Mouse (Mus musculus) G1E (cell line): ENCODE data around the gene 5730596B20Rik.

Experiments used
- CTCF ChIP-seq: IDR thresholded peaks from 2 replicates; pipeline ENCODE4 v1.5.1; 2012; ENCODE audit warnings: low read depth, low read length, inconsistent platforms, mixed read lengths
- GATA1 ChIP-seq: IDR thresholded peaks from 2 replicates; pipeline ENCODE4 v1.6.1; 2012; ENCODE audit warnings: borderline replicate concordance, low read length, inconsistent platforms, mixed read lengths
- GATA2 ChIP-seq: IDR thresholded peaks from 2 replicates; pipeline ENCODE4 v1.6.1; 2012; ENCODE audit warnings: low read depth, low read length, inconsistent platforms, borderline replicate concordance
- TAL1 ChIP-seq: conservative IDR thresholded peaks from 2 replicates; pipeline ENCODE4 v1.6.1; 2012; ENCODE audit warnings: low read depth, low read length, inconsistent platforms, mixed read lengths

DNA sequence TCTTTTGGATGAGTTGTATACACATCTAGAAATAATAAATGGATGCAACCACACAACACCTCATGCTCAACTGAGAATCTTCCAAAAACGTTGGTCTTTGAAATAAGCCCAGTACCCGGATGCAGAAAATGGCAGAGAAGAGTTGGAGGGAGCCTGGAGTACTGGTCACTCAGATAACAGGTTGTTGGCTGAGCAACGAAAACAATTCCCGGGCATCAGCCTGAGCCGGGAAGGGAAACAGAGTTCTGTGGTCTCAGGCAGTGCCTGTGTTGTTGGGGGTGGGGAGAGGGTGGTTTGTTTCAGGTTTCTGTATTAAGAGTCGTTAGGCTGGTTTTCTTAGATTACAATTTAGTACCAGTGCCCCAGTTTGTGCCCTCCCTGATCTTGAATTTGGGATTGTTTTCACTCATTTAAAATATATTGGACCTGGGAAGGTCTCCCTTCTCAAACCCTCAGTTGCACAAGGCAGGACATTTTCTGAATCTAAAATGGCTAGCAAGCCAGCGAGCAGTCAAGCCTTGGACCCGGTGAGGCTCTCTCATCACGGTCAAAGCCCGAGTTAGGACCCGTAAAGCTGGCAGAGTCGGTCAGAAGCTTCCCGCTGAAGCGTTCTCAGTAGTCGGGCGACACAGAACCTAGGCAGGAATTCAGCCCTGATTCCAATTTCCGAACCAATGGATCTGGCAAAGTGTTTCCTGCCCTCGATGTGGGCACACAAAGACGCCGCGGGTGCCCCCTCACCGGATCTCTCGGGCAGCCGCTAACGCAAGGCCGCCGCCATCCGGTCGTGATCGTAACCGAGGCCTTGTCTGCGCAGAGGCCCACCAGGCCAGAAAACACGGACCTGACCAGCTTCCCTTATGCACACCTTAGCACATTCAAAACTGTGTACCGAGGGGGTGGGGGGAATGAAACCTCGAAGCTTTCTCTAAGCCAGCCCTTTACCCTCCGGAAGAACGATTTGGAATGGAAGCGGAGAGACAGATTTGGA is 51.5 kb downstream of the 5730596B20Rik start:
- TF ChIP-seq CTCF (no peak), GATA2 (no peak), GATA1 (no peak), TAL1 (no peak)
